Mouse (Mus musculus) bone marrow, adult 2 months (tissue): Measurements from ENCODE around the gene Zfp800.

Experiments
- CTCF ChIP-seq: fragments of 200-500 bp; IDR thresholded peaks from 2 replicates; pipeline ENCODE4 v1.5.1; 2011; ENCODE audit warnings: low read length, control low read depth; ENCODE audit not compliant: control insufficient read depth, insufficient read depth
- POLR2A ChIP-seq: fragments of 200-500 bp; IDR thresholded peaks from 2 replicates; pipeline ENCODE4 v1.6.1; 2011; ENCODE audit warnings: low read depth, mild to moderate bottlenecking, control low read depth, low read length, borderline replicate concordance; ENCODE audit not compliant: control insufficient read depth

- no peak for TF ChIP-seq POLR2A
- no peak for TF ChIP-seq CTCF
Observed at GRCm38 (mm10) chr6:28332546-28332945, 65.3 kb downstream of the Zfp800 start.
